Mouse (Mus musculus) midbrain, postnatal 0 days (tissue): ENCODE measurements at regions not wholly inside any gene's neighbourhood (a gene's known extent, or its start where the extent isn't known, plus 50 kb on each side); places are given as distances from the start of the nearest gene placed in this dataset.

Source experiments
- ATAC-seq: fragments of 200-750 bp; cut with Nextera tagmentation; 2 replicates; pipeline ENCODE4 v1.8.0; 2017; ENCODE audit warnings: moderate number of reproducible peaks, mild to moderate bottlenecking, moderate TSS enrichment, moderate library complexity; ENCODE audit not compliant: low FRiP score
- DNase-seq: peaks from one replicate; pipeline ENCODE4 v3.0.0-alpha.2; 2015; ENCODE audit warnings: low spot score
- H3K27ac ChIP-seq: fragments of 300-500 bp; sonication (generic); 2 replicates; pipeline ENCODE4 v1.5.1; 2014; ENCODE audit warnings: low read depth, mild to moderate bottlenecking, low read length, mixed read lengths
- H3K27me3 ChIP-seq: fragments of 300-500 bp; sonication (generic); 2 replicates; pipeline ENCODE4 v1.6.1; 2014; ENCODE audit warnings: low read length, control low read depth, mixed read lengths; ENCODE audit not compliant: insufficient read depth
- H3K36me3 ChIP-seq: fragments of 300-500 bp; sonication (generic); 2 replicates; pipeline ENCODE4 v1.6.1; 2014; ENCODE audit warnings: low read length, control low read depth, mixed read lengths; ENCODE audit not compliant: insufficient read depth
- H3K4me1 ChIP-seq: fragments of 300-500 bp; sonication (generic); 2 replicates; pipeline ENCODE4 v1.6.1; 2014; ENCODE audit warnings: mild to moderate bottlenecking, control low read depth, antibody characterized with exemption, low read length, mixed read lengths; ENCODE audit not compliant: insufficient read depth
- H3K4me2 ChIP-seq: fragments of 300-500 bp; sonication (generic); 2 replicates; pipeline ENCODE4 v1.6.1; 2014; ENCODE audit warnings: low read depth, mild to moderate bottlenecking, low read length, mixed read lengths; ENCODE audit not compliant: poor library complexity, severe bottlenecking
- H3K4me3 ChIP-seq: fragments of 300-500 bp; sonication (generic); 2 replicates; pipeline ENCODE4 v1.5.1; 2014; ENCODE audit warnings: low read depth, mild to moderate bottlenecking, low read length, moderate library complexity
- H3K9ac ChIP-seq: fragments of 300-500 bp; sonication (generic); replicated peaks from 2 replicates; pipeline ENCODE4 v1.6.1; 2014; ENCODE audit warnings: mild to moderate bottlenecking, low read length, moderate library complexity, mixed read lengths; ENCODE audit not compliant: poor library complexity, severe bottlenecking
- H3K9me3 ChIP-seq: fragments of 300-500 bp; sonication (generic); 2 replicates; pipeline ENCODE4 v1.6.1; 2016; ENCODE audit warnings: low read length, control low read depth
- CTCF ChIP-seq: IDR thresholded peaks from 2 replicates; pipeline ENCODE4 v1.5.1; 2016; ENCODE audit warnings: antibody characterized with exemption, mild to moderate bottlenecking
- WGBS: fragments of 180-500 bp; shearing (Covaris S2); extraction: QIAGEN DNeasy Blood & Tissue Kit; methylation state at CpG from one replicate; pipeline ENCODE4 v1.1.7; 2014; 5-methylcytosine and 5-hydroxymethylcytosine counted together

DNA sequence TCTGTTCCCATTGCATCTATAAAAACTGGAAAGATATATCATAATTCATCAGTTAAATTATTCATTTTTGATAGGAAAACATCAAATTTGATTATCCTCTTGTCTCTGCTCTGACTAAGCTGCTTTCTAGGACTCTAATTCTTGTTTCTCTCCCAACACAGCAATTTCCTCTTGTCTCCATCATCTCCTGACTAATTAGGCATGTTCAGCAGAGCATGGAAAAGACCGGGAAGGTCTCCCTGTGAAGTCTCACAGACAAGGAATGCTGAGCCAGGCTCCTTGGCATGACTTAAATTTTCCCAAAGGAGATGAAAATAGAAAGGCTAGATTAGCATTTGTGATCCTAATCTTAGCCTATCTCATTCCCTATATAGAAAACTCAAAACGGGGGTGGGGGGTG lies 192.3 kb downstream of the Chrna7 start:
- Histone ChIP-seq H3K4me1 (no peaks in the 10 kb centered on the region), H3K9me3 (no peaks in the 10 kb centered on the region), H3K4me3 (no peak overlapping the region), H3K9ac (no peak overlapping the region), H3K27ac (no peak overlapping the region), H3K36me3 (no peaks in the 10 kb centered on the region), H3K4me2 (no peak overlapping the region), H3K27me3 (no peaks in the 10 kb centered on the region)
- ATAC-seq (no peak), DNase-seq (peak; percentile 8)
- TF ChIP-seq CTCF = no peak
- 13% methylated on average over 2 of the region's 2 CpGs for WGBS

DNA sequence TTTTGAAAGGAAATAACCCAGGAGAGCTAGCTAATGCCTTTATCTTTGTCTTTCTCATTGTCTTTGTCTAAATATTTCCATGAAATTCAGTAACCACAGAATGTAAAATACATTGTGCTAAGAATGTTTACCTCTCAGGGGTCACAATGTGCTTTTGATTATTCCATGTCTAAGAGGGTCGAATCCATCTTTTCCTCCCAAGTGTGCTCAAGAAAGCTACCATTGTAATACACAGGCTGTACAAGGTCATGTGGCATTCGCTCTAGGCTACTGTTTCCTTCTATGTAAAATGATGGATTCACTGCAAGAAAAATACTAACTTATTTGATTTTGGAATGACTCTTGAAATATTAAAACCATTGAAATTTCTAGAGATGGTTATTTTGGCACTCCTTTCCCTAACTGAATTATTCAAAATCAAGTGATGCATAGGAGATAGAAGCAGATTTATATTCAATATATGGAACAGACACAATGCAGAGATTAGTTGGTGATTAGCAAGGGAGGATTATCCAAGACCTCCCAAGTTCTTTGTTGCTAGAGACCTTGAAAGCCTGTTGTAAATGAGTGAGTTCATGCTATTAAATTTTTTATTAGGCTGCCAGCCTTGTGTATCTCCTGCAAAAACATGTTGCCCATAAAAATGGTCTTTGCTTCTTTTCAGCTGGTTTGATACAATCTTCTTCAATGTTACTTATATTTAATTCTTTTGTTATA lies 193.4 kb downstream of the Chrna7 start:
- Histone ChIP-seq H3K36me3 (no peaks in the 10 kb centered on the region), H3K27ac (no peak overlapping the region), H3K4me2 (no peak overlapping the region), H3K4me3 (no peak overlapping the region), H3K9me3 (no peaks in the 10 kb centered on the region), H3K9ac (no peak overlapping the region), H3K27me3 (no peaks in the 10 kb centered on the region), H3K4me1 (no peaks in the 10 kb centered on the region)
- ATAC-seq (no peak), DNase-seq (no peak)
- TF ChIP-seq CTCF = no peak
- 32% methylated on average over 2 of the region's 2 CpGs for WGBS

- WGBS = 23% methylated on average over 7 of the region's 7 CpGs
- H3K4me1 ChIP-seq = no peaks in the 10 kb centered on the region
- DNase-seq (no peak), ATAC-seq (no peak)
- no peak overlapping the region for H3K4me2 ChIP-seq
- TF ChIP-seq CTCF = no peak
- no peaks in the 10 kb centered on the region for H3K9me3 ChIP-seq
- H3K9ac ChIP-seq = no peak overlapping the region
- no peak overlapping the region for H3K4me3 ChIP-seq
- H3K27me3 ChIP-seq = no peaks in the 10 kb centered on the region
- H3K36me3 ChIP-seq = no peaks in the 10 kb centered on the region
- H3K27ac ChIP-seq = no peak overlapping the region
Observed at GRCm38 (mm10) chr7:62981109-62981508, 157.6 kb upstream of the A26c2 start.
